Mouse (Mus musculus) hindbrain, postnatal 0 days (tissue): ENCODE measurements around the gene Errfi1. TPM values are rescaled to one million over a fixed set of nuclear protein-coding genes. Genes with fewer than 3 reads are reported as not detected.
"Not testable (repeated sequence)": the region's sequence is repeated elsewhere in the genome, so short reads cannot be mapped to it uniquely, and the experiment has no call there.

ENCODE experiments used
- ATAC-seq: fragments of 200-750 bp; cut with Nextera tagmentation; 2 replicates; pipeline ENCODE4 v1.8.0; 2017; ENCODE audit warnings: mild to moderate bottlenecking, moderate TSS enrichment, moderate library complexity
- DNase-seq: peaks from one replicate; pipeline ENCODE4 v3.0.0-alpha.2; 2015; ENCODE audit warnings: low spot score
- H3K27ac ChIP-seq: fragments of 300-500 bp; sonication (generic); 2 replicates; pipeline ENCODE4 v1.5.1; 2014; ENCODE audit warnings: mild to moderate bottlenecking
- H3K27me3 ChIP-seq: fragments of 300-500 bp; sonication (generic); 2 replicates; pipeline ENCODE4 v1.6.1; 2014; ENCODE audit warnings: low read length, mixed read lengths; ENCODE audit not compliant: insufficient read depth
- H3K36me3 ChIP-seq: fragments of 300-500 bp; sonication (generic); 2 replicates; pipeline ENCODE4 v1.6.1; 2014; ENCODE audit warnings: low read length, mixed read lengths; ENCODE audit not compliant: insufficient read depth
- H3K4me1 ChIP-seq: fragments of 300-500 bp; sonication (generic); 2 replicates; pipeline ENCODE4 v1.6.1; 2014; ENCODE audit warnings: antibody characterized with exemption, low read length, mixed read lengths; ENCODE audit not compliant: insufficient read depth
- H3K4me2 ChIP-seq: fragments of 300-500 bp; sonication (generic); 2 replicates; pipeline ENCODE4 v1.6.1; 2014; ENCODE audit warnings: low read depth, mild to moderate bottlenecking, low read length, moderate library complexity, mixed read lengths
- H3K4me3 ChIP-seq: fragments of 300-500 bp; sonication (generic); 2 replicates; pipeline ENCODE4 v1.5.1; 2014; ENCODE audit warnings: low read length
- H3K9ac ChIP-seq: fragments of 300-500 bp; sonication (generic); replicated peaks from 2 replicates; pipeline ENCODE4 v1.6.1; 2014; ENCODE audit warnings: mild to moderate bottlenecking, low read length, moderate library complexity, mixed read lengths
- H3K9me3 ChIP-seq: fragments of 300-500 bp; sonication (generic); 2 replicates; pipeline ENCODE4 v1.6.1; 2016; ENCODE audit warnings: low read length, mixed read lengths
- CTCF ChIP-seq: IDR thresholded peaks from 2 replicates; pipeline ENCODE4 v1.5.1; 2016; ENCODE audit warnings: antibody characterized with exemption, control low read depth, low read depth
- WGBS: fragments of 180-500 bp; shearing (Covaris S2); extraction: QIAGEN DNeasy Blood & Tissue Kit; methylation state at CpG from one replicate; pipeline ENCODE4 v1.1.7; 2014; 5-methylcytosine and 5-hydroxymethylcytosine counted together
- polyA plus RNA-seq: library from polyadenylated mRNA; unstranded; fragments of >200 nt; fragmentation: Nextera tagmentation; extraction: Ambion mirVana; gene quantifications from 2 replicates; pipeline ENCODE4 v1.2.1, GENCODE M21; 2015
- total RNA-seq: library from RNA; depleted of rRNA; stranded (reverse); fragments of >200 nt; gene quantifications from 2 replicates; pipeline ENCODE4 v1.2.3, GENCODE M21; 2014

Errfi1 gene
- total and polyA plus RNA-seq, 2 experiments from 2014 or later: 23.2 to 32.4 TPM

DNA sequence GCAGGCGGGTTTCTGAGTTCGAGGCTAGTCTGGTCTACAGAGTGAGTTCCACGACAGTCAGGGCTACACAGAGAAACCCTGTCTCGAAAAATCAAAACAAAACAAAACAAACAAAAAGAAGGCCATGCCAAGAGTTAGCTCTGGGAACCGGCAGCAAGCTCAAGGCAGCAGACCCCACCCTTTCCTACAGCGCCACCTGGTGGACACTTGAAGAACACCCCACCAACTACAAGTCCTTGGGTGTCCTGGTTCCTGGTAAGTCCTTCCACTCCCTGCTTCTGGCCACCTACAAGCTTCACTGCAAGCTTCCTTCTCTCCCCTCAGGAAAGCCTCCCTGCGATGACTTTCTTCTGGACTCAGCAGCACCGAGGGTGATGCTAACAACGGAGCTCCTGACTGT is 47.9 kb downstream of the Errfi1 start:
- no peaks in the 10 kb centered on the region for H3K27me3 ChIP-seq
- H3K9me3 ChIP-seq: no peaks in the 10 kb centered on the region
- H3K36me3 ChIP-seq: peaks cover 52% of the 10 kb centered on the region
- 46% methylated on average over 9 of the region's 9 CpGs for WGBS
- H3K4me3 ChIP-seq: no peak overlapping the region
- no peak for ATAC-seq
- no peak overlapping the region for H3K4me2 ChIP-seq
- TF ChIP-seq CTCF: peak; percentile 92
- H3K9ac ChIP-seq: no peak overlapping the region
- H3K4me1 ChIP-seq: no peaks in the 10 kb centered on the region
- peak; percentile 77 for DNase-seq
- no peak overlapping the region for H3K27ac ChIP-seq

DNA sequence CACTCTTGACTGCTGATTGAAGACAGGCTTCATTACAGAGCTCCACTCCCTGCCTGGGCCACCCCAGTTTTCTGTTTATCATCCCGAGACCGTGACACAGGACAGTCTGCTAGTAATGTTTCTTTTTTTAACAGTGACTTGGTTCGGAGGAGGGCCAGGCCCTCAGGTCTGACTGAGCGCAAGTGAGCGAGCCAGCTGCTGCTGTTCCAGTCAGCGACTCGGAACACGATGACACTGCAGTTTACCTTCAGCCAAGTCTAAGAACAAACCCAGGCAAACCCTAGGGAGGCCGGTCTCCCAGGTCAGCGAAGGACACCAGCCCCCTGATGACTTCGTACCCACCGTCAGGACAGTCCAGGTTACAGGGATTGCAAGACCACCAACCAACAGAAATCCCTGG is 48.3 kb downstream of the Errfi1 start:
- no peak overlapping the region for H3K4me3 ChIP-seq
- 93% methylated on average over 12 of the region's 12 CpGs for WGBS
- H3K9me3 ChIP-seq: no peaks in the 10 kb centered on the region
- H3K27ac ChIP-seq: no peak overlapping the region
- DNase-seq (no peak), ATAC-seq (no peak)
- no peaks in the 10 kb centered on the region for H3K4me1 ChIP-seq
- peaks cover 48% of the 10 kb centered on the region for H3K36me3 ChIP-seq
- no peaks in the 10 kb centered on the region for H3K27me3 ChIP-seq
- H3K9ac ChIP-seq: no peak overlapping the region
- no peak overlapping the region for H3K4me2 ChIP-seq
- no peak for TF ChIP-seq CTCF

DNA sequence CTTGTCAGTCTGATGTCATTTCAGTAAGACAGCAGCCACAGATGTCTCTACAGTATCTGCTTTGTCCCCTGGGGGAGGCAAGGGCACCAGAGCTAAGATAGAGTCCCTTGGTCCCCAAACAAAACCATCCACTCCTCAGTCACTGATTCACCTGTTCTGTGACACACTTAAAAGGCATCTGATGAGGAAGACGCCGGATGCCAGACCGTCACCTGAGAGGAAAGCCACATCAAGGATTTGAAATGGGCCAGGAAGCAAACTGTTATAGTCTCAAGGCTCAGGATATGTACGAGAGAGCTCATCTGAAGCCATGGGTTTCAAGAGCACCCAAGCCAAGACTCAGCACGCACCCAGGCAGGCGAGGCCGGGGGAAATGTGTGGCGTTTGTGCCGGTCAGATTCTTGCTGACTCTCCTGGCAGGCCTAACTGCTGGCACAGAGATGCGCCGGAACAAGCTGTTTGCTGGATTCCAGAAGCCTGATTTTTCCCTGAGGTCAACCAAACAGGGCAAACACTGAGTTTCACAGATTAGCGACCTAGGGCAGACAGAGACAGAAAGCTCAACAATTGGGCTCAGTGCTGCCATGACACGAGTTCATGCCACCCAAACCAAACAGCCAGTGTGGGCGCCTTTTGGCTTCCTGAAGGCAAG is 49.5 kb downstream of the Errfi1 start:
- Histone ChIP-seq H3K4me2 (no peak overlapping the region), H3K36me3 (peaks cover 42% of the 10 kb centered on the region), H3K4me3 (no peak overlapping the region), H3K9ac (no peak overlapping the region), H3K4me1 (no peaks in the 10 kb centered on the region), H3K27ac (no peak overlapping the region), H3K27me3 (no peaks in the 10 kb centered on the region), H3K9me3 (no peaks in the 10 kb centered on the region)
- no peak for TF ChIP-seq CTCF
- DNase-seq (no peak), ATAC-seq (no peak)
- WGBS: 93% methylated on average over 14 of the region's 14 CpGs

DNA sequence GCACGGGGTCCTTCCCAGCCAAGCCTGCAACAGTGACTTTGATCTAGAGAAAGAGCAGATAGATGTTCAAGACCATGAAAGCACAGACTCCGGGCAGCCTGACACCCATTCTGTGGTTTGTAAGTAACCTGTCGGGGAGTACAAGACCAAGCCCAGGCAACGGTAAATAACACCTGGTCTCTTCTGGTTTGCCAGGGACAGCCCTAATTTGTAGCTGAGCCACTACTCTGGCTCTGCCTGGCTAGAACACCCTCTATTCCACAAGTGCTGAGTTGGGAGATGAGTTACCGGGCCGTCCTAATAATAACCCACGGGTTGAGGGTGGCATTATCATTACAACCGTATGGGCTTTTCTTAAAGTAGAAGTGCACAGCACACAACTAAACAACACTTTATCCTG is 53.4 kb downstream of the Errfi1 start:
- peaks cover 4% of the 10 kb centered on the region; the same call in 1 of the 2 replicates for H3K4me1 ChIP-seq
- no peaks in the 10 kb centered on the region for H3K27me3 ChIP-seq
- H3K36me3 ChIP-seq: peaks cover 22% of the 10 kb centered on the region
- H3K9ac ChIP-seq: no peak overlapping the region
- DNase-seq (no peak), ATAC-seq (no peak)
- H3K27ac ChIP-seq: no peak overlapping the region
- WGBS: 96% methylated on average over 8 of the region's 8 CpGs
- no peaks in the 10 kb centered on the region for H3K9me3 ChIP-seq
- H3K4me3 ChIP-seq: no peak overlapping the region
- TF ChIP-seq CTCF: no peak
- H3K4me2 ChIP-seq: no peak overlapping the region

DNA sequence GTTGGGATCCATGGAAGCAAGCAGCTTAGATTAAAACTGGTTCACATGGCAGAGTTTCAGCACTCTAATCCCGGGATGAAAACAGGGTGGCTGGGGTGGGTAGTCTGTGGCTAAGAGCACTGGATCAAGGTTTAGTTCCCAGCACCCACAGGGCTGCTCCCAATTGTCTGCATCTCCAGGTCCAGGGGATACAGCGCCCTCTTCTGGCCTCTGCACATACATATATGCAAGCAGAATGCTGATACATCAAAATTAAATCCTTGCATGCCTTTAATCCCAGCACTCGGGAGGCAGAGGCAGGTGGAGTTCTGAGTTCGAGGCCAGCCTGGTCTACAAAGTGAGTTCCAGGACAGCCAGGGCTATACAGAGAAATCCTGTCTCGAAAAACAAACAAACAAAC is 54.8 kb downstream of the Errfi1 start:
- not testable (repeated sequence) for H3K9ac ChIP-seq, H3K4me1 ChIP-seq, DNase-seq, H3K27me3 ChIP-seq, H3K4me3 ChIP-seq, H3K9me3 ChIP-seq, H3K27ac ChIP-seq, ATAC-seq
- peak; percentile 38 for TF ChIP-seq CTCF
- Histone ChIP-seq H3K4me2 (peak overlapping the region; percentile 71; the same call in 1 of the 2 replicates), H3K36me3 (peaks cover 13% of the 10 kb centered on the region)
- 81% methylated on average over 5 of the region's 5 CpGs for WGBS

DNA sequence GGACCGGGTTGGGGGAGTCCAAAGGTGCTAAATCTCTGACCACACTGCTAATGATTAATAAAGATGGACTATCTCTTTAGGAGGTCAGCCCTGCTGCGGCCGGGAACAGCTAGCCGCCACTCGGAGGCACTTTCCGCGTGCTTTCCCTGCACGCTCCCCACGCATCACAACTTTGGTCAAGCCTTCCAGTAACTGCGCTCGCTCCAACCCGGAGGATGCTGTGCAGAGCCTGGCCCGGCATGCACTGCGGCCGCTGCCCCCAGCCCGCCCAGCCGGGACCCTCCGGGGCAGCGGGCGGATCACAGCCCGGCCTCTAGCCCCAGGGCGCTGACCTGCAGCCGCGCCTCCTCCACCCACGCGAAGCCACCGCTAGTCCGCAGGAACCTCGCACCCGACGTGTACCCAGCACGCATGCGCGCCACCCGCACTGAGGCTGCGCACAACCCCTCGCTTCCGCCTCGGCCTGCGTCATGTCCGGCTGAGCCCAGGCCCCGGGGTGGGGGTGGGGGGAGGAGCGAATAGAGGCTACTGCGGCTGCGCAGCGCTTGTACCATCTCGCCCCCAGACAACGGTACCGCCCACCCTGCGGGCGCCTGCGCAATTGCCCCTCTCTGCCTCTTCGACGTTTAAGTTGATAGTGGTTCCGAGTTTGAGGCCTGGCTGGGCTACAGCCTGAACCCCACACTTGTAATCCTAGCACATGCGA is 55.9 kb downstream of the Errfi1 start:
- DNase-seq: peak; percentile 99
- Histone ChIP-seq H3K4me2 (peak overlapping the region; percentile 71), H3K4me3 (peak overlapping the region; percentile 85), H3K36me3 (0 out of 2 replicates have a peak, but pooled peaks cover 5% of the 10 kb centered on the region), H3K9me3 (no peaks in the 10 kb centered on the region), H3K4me1 (peaks cover 4% of the 10 kb centered on the region; the same call in 1 of the 2 replicates), H3K27ac (peak overlapping the region; percentile 83), H3K9ac (peak overlapping the region; percentile 69), H3K27me3 (no peaks in the 10 kb centered on the region)
- TF ChIP-seq CTCF: peak; percentile 12; the same call in 1 of the 2 replicates
- WGBS: under 1% methylated on average over 56 of the region's 56 CpGs
- ATAC-seq: peak; percentile 93
